Mouse (Mus musculus): ENCODE measurements at regions not wholly inside any gene's neighbourhood (a gene's known extent, or its start where the extent isn't known, plus 50 kb on each side); places are given as distances from the start of the nearest gene placed in this dataset.
"Not testable (repeated sequence)": the region's sequence is repeated elsewhere in the genome, so short reads cannot be mapped to it uniquely, and the experiment has no call there.

- DNase-seq (ENCODE audit: low spot score in 2 of 2), result peak in 1 of 2 experiments; percentile 4
Measured at GRCm38 (mm10) chr12:17852138-17852537, 161.5 kb downstream of the Hpcal1 start.

- DNase-seq (ENCODE audit: low spot score in 2 of 2), result not testable (repeated sequence)
Measured at GRCm38 (mm10) chr12:17872491-17872890, 181.8 kb downstream of the Hpcal1 start.

- DNase-seq (ENCODE audit: low spot score in 2 of 2), result peak; percentile 62 to 67
Measured at GRCm38 (mm10) chr12:17881371-17882116, 190.9 kb downstream of the Hpcal1 start.

GRCm38 (mm10) chr12:17882117-17883116 lies 191.8 kb downstream of the Hpcal1 start:
- not testable (repeated sequence) for DNase-seq (ENCODE audit: low spot score in 2 of 2)

- not testable (repeated sequence) for DNase-seq (ENCODE audit: low spot score in 2 of 2)
Measured at GRCm38 (mm10) chr12:17891663-17892310, 201.1 kb downstream of the Hpcal1 start.

GRCm38 (mm10) chr12:17913058-17913457 lies 222.4 kb downstream of the Hpcal1 start:
- DNase-seq (ENCODE audit: low spot score in 2 of 2), result not testable (repeated sequence)
